Mouse (Mus musculus) kidney, adult 18-20 months (tissue): Measurements from ENCODE around the gene Cage1.

Source experiments
- DNase-seq: peaks from one replicate; pipeline ENCODE4 v3.0.0; 2021

Cage1 gene

GRCm38 (mm10) chr13:37964128-37965087, 72.5 kb downstream of the Cage1 start:
- DNase-seq: no peak

DNA sequence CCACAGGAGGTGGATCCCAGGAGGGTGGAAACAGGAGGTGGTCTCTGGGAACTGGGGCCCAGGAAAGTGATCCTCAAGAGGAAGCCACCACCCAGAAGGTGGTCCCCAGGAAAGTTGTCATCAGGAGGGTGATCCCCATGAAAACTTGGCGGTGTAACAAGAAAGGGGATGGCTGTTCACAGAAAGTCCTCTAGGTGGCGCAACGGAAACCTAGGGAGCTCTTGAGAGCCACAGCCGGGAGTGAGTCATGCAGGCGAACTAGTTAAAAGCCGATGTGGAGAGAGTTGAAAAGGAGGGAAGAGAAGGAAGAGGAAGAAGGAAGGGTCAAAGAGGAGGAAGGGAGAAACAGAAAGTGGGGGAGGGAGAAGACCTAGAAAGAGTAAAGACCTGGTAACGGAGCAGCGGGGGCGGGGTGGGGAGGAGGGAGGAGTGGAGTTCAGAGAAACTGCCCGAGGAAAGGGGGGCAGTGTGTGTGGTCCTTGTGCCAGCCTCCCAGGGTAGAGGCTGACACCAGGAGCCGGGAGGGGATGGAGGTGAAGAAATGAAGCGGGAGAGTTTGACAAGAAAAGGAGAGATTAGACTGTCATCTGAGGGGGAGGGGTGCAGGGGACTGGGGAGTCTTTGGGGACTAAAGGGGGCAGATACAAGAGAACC, 73.4 kb downstream of the Cage1 start:
- DNase-seq: peak; percentile 77

GRCm38 (mm10) chr13:37962541-37962940, 74.3 kb downstream of the Cage1 start:
- no peak for DNase-seq

GRCm38 (mm10) chr13:37959936-37960335, 76.9 kb downstream of the Cage1 start:
- no peak for DNase-seq

GRCm38 (mm10) chr13:37959239-37959907, 77.5 kb downstream of the Cage1 start:
- DNase-seq: no peak

GRCm38 (mm10) chr13:37958498-37959238, 78.2 kb downstream of the Cage1 start:
- no peak for DNase-seq
